In genomic region chr9:35123804-35124677, GRCm38 (mm10) we compare ENCODE assay signal across 8 mouse cellular contexts. TPM values are rescaled to one million over a fixed set of nuclear protein-coding genes. Genes with fewer than 3 reads are reported as not detected.
DNase-seq lines count a peak whose midpoint lies in the region; ATAC-seq lines count a peak whose summit lies in the region.

No protein-coding gene starts in this region.

- peaks cover 37% of the 10 kb centered on the region for H3K4me1 ChIP-seq in liver, embryonic 11.5 days (replicated peaks; ENCODE audit: control insufficient read depth, insufficient read depth, low read length)

- peak; percentile 69 for DNase-seq in adrenal gland, adult 2 months
- no peak for DNase-seq in adrenal gland, postnatal 4 days (ENCODE audit: low spot score in 2 of 2)
- DNase-seq in T-cell, adult 2 months (ENCODE audit: low spot score), result peak; percentile 52
- DNase-seq in liver, embryonic 11.5 days (ENCODE audit: low spot score), result no peak
- DNase-seq in natural killer cell, adult 2 months (ENCODE audit: low spot score in 2 of 2), result peak; percentile 67 to 85
- DNase-seq in kidney, adult 11 months, result no peak
- DNase-seq in yolk sac, embryonic 10.5 days (ENCODE audit: low spot score), result no peak
- DNase-seq in left cerebral cortex, adult 18-20 months (ENCODE audit: low spot score in 2 of 2), result no peak

- H3K9ac ChIP-seq in liver, embryonic 11.5 days (ENCODE audit: low read depth, low read length), result peak overlapping the region; percentile 41

- WGBS in liver, embryonic 11.5 days, result 40% methylated on average over 11 of the region's 11 CpGs

- no peak overlapping the region for H3K4me3 ChIP-seq in liver, embryonic 11.5 days (ENCODE audit: low read depth, low read length)

- no peaks in the 10 kb centered on the region for H3K9me3 ChIP-seq in liver, embryonic 11.5 days (ENCODE audit: control insufficient read depth, low read length)

- H3K27me3 ChIP-seq in liver, embryonic 11.5 days (replicated peaks; ENCODE audit: control insufficient read depth, insufficient read depth, low read length), result no peaks in the 10 kb centered on the region

- H3K4me2 ChIP-seq in liver, embryonic 11.5 days, result peak overlapping the region; percentile 53

- peak overlapping the region; percentile 95 for H3K27ac ChIP-seq in liver, embryonic 11.5 days (ENCODE audit: low read depth, low read length)

- peak; percentile 68 for ATAC-seq in liver, embryonic 11.5 days (replicated peaks; ENCODE audit: low FRiP score)

- H3K36me3 ChIP-seq in liver, embryonic 11.5 days (ENCODE audit: control insufficient read depth, insufficient read depth, low read length), result peaks cover 13% of the 10 kb centered on the region

RNA-seq across cellular contexts. Expression of gene St3gal4, which starts 5.0 kb away (rescaled TPM):
- 10 to 100 TPM; 18.6 to 45.7 TPM for total RNA-seq in adrenal gland, adult 2 months (2021)
- polyA plus RNA-seq in adrenal gland, adult 2 months (2012; rRNA removed), result 22.2 and 31.6 TPM in 2 replicates
- total RNA-seq in adrenal gland, postnatal 4 days (2021), result 10 to 100 TPM; 31.1 to 38.5 TPM
- 34.8 and 40.1 TPM in 2 replicates for polyA plus RNA-seq in liver, embryonic 11.5 days (2014; fragmentation: Nextera tagmentation; extraction: Ambion mirVana)
- 10 to 100 TPM; 26.7 to 29.7 TPM for total RNA-seq in left cerebral cortex, adult 18-20 months (2021)

RNA-seq across cellular contexts. Expression of gene Dcps, which starts 51.8 kb away (rescaled TPM):
- 10 to 100 TPM; 18.3 to 26.8 TPM for total RNA-seq in adrenal gland, adult 2 months (2021)
- polyA plus RNA-seq in adrenal gland, adult 2 months (2012; rRNA removed), result 21.1 and 22.2 TPM in 2 replicates
- total RNA-seq in adrenal gland, postnatal 4 days (2021), result 10 to 100 TPM; 34.9 to 35.8 TPM
- polyA plus RNA-seq in liver, embryonic 11.5 days (2014; fragmentation: Nextera tagmentation; extraction: Ambion mirVana), result 90.9 and 95.2 TPM in 2 replicates
- 10 to 100 TPM; 14.7 to 18.6 TPM for total RNA-seq in left cerebral cortex, adult 18-20 months (2021)

Comparison
In these comparisons a context has a peak if more than half of its experiments do, and no peak if none do; other contexts are left out.
1. DNase-seq: peak in adrenal gland, adult 2 months (single experiment), T-cell, adult 2 months (single experiment) and natural killer cell, adult 2 months (2 of 2); none in adrenal gland, postnatal 4 days (0 of 2), liver, embryonic 11.5 days (single experiment), kidney, adult 11 months (single experiment), yolk sac, embryonic 10.5 days (single experiment) and left cerebral cortex, adult 18-20 months (0 of 2).